Mouse (Mus musculus) kidney, postnatal 0 days (tissue): Measurements from ENCODE around the gene Prkcz. TPM values are rescaled to one million over a fixed set of nuclear protein-coding genes. Genes with fewer than 3 reads are reported as not detected.

Experiments used
- ATAC-seq: fragments of 200-750 bp; cut with Nextera tagmentation; replicated peaks from 2 replicates; pipeline ENCODE4 v1.8.0; 2017; ENCODE audit warnings: low read depth, moderate number of reproducible peaks, moderate TSS enrichment, moderate library complexity; ENCODE audit not compliant: low FRiP score
- DNase-seq: peaks from one replicate; pipeline ENCODE4 v3.0.0-alpha.2; 2016; ENCODE audit warnings: low spot score
- H3K27ac ChIP-seq: fragments of 300-500 bp; sonication (generic); 2 replicates; pipeline ENCODE4 v1.5.1; 2014; ENCODE audit warnings: mild to moderate bottlenecking
- H3K27me3 ChIP-seq: fragments of 300-500 bp; sonication (generic); 2 replicates; pipeline ENCODE4 v1.6.1; 2014; ENCODE audit warnings: low read length, mixed read lengths; ENCODE audit not compliant: insufficient read depth
- H3K36me3 ChIP-seq: fragments of 300-500 bp; sonication (generic); 2 replicates; pipeline ENCODE4 v1.6.1; 2014; ENCODE audit warnings: low read length, mixed read lengths; ENCODE audit not compliant: insufficient read depth
- H3K4me1 ChIP-seq: fragments of 300-500 bp; sonication (generic); replicated peaks from 2 replicates; pipeline ENCODE4 v1.6.1; 2014; ENCODE audit warnings: antibody characterized with exemption, low read length, mixed read lengths; ENCODE audit not compliant: insufficient read depth
- H3K4me2 ChIP-seq: fragments of 300-500 bp; sonication (generic); 2 replicates; pipeline ENCODE4 v1.6.1; 2014; ENCODE audit warnings: mild to moderate bottlenecking, low read length, moderate library complexity, mixed read lengths
- H3K4me3 ChIP-seq: fragments of 300-500 bp; sonication (generic); replicated peaks from 2 replicates; pipeline ENCODE4 v1.5.1; 2014; ENCODE audit warnings: low read depth, low read length
- H3K9ac ChIP-seq: fragments of 300-500 bp; sonication (generic); 2 replicates; pipeline ENCODE4 v1.6.1; 2014; ENCODE audit warnings: low read depth, low read length
- H3K9me3 ChIP-seq: fragments of 300-500 bp; sonication (generic); replicated peaks from 2 replicates; pipeline ENCODE4 v1.6.1; 2016; ENCODE audit warnings: low read length, inconsistent platforms, mixed read lengths
- CTCF ChIP-seq: IDR thresholded peaks from 2 replicates; pipeline ENCODE4 v1.5.1; 2016; ENCODE audit warnings: antibody characterized with exemption, low read depth, mild to moderate bottlenecking, moderate library complexity
- WGBS: fragments of 180-500 bp; shearing (Covaris S2); extraction: QIAGEN DNeasy Blood & Tissue Kit; methylation state at CpG from one replicate; pipeline ENCODE4 v1.1.7; 2014; 5-methylcytosine and 5-hydroxymethylcytosine counted together
- polyA plus RNA-seq: library from polyadenylated mRNA; unstranded; fragments of >200 nt; fragmentation: Nextera tagmentation; extraction: Ambion mirVana; gene quantifications from 2 replicates; pipeline ENCODE4 v1.2.1, GENCODE M21; 2015

Prkcz gene
- polyA plus RNA-seq, 1 experiment from 2014 or later = 20.2 TPM

DNA sequence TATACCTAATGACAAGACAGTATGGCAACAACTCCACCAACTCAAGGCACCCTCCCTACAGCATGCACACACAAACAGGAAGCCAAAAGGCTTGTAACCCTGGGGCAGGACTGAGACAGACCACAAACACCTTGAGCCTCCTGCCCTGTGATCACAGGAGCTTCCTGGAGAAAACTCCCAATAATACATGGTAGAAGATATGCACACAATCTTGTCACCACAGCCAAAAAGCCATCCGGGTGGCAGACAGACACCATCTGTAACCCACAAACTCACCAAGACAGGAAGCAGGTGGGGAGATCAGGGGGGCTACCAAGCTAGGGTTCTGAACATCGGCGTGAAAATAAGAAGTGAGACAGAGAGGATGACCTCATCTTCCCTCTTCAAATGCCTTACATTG lies 8.6 kb downstream of the Prkcz start:
- no peaks in the 10 kb centered on the region for H3K36me3 ChIP-seq
- H3K4me3 ChIP-seq = no peak overlapping the region
- H3K27ac ChIP-seq = no peak overlapping the region
- H3K9me3 ChIP-seq = no peaks in the 10 kb centered on the region
- WGBS = 86% methylated on average over 3 of the region's 3 CpGs
- no peak for ATAC-seq
- no peak for DNase-seq
- H3K4me1 ChIP-seq = no peaks in the 10 kb centered on the region
- no peak overlapping the region for H3K4me2 ChIP-seq
- H3K27me3 ChIP-seq = no peaks in the 10 kb centered on the region
- H3K9ac ChIP-seq = no peak overlapping the region
- TF ChIP-seq CTCF = no peak

DNA sequence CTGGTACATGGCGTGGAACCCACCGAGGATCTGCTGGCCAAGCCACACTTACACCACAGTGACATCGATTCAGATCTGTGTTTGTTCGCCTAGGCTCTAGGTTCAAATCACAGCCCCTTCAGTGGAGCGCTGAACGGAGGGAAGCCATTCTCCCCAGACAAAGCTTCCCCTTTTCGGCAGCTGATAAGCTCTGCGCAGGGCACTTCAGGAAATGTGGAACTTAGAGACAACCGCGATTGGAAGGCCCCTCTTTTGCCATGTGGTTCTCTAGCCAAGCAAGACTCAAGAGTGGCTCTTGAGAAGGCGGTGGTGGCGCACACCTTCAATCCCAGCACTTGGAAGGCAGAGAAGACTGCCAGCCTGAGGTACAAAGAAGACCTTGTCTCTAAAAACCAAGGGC lies 14.8 kb downstream of the Prkcz start:
- H3K4me2 ChIP-seq = no peak overlapping the region
- ATAC-seq (no peak), DNase-seq (no peak)
- no peak overlapping the region for H3K27ac ChIP-seq
- no peaks in the 10 kb centered on the region for H3K9me3 ChIP-seq
- H3K27me3 ChIP-seq = 0 out of 2 replicates have a peak, but pooled peaks cover 15% of the 10 kb centered on the region
- no peak overlapping the region for H3K4me3 ChIP-seq
- no peak overlapping the region for H3K9ac ChIP-seq
- TF ChIP-seq CTCF = no peak
- WGBS = 97% methylated on average over 12 of the region's 12 CpGs
- H3K36me3 ChIP-seq = no peaks in the 10 kb centered on the region
- H3K4me1 ChIP-seq = no peaks in the 10 kb centered on the region; the same call in 1 of the 2 replicates

DNA sequence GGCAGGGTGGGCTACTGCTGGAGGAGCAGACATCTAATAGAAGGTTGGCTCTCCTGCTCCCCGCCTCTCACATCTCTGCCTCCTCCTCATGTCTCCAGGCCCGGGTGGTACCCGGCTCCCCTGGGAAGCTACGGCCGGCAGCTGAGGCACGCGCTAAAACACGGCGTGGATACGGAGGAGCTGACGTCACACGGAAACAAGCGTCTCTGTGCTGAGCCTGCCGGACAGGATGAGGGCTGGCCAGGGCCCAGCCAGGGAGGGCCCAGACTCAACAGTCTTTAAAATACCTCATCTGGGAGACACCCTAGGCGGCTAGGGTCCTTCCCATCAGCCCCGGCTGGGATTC lies 15.6 kb downstream of the Prkcz start:
- Histone ChIP-seq H3K27ac (no peak overlapping the region), H3K9me3 (no peaks in the 10 kb centered on the region), H3K36me3 (no peaks in the 10 kb centered on the region), H3K9ac (0 out of 2 replicates have a peak overlapping the region, but pooled peaks have one; percentile 18), H3K27me3 (0 out of 2 replicates have a peak, but pooled peaks cover 15% of the 10 kb centered on the region), H3K4me1 (no peaks in the 10 kb centered on the region; the same call in 1 of the 2 replicates), H3K4me3 (peak overlapping the region; percentile 19), H3K4me2 (peak overlapping the region; percentile 48)
- no peak for TF ChIP-seq CTCF
- WGBS = 5% methylated on average over 16 of the region's 16 CpGs
- DNase-seq = peak; percentile 50
- no peak; the same call in 1 of the 2 replicates for ATAC-seq

DNA sequence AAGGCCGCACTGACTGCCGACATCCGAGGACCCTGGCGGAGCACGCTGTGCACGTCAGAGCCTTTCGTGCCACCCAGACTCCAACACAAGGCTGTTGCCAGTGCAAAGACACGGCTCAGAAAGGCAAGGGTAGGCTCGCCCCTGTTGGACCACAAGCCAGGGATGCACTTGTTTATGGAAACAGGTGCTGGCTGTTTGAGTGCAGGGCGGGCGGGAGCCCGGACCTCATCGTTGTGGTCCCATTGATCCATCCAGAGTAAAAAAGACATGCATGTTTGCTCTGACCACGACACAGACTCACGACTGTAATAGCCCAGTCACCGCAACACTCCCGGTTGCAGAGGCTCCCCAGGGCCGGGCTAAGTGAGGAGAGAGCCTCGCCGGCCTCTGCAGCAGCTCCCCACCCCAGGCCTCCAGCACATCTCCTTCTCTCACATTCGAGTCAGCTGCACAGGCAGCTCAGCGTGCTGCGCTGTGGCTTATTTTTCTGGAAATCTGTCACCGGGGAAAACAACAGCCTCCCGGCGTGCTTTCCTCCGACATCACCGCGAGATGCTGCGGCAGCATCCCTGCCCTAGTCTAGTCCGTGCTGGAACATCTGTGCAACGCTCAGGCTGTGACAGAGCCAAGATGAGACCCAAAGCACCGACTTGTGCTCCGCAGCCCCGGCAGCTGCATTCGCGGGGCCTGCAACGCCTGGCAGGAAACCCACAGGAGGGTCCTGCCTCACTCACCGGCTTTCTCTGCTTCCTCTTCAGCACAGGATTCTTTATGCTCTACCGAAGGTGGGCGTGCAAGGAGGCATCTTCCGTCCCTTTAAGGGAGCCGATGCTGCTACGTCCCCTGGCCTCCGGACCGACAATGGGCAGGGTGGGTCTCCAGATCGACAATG lies 16.2 kb downstream of the Prkcz start:
- ATAC-seq (no peak), DNase-seq (no peak)
- Histone ChIP-seq H3K9ac (peak overlapping the region; percentile 18; the same call in 1 of the 2 replicates), H3K4me2 (peak overlapping the region; percentile 48), H3K27ac (no peak overlapping the region), H3K36me3 (no peaks in the 10 kb centered on the region), H3K4me1 (no peaks in the 10 kb centered on the region; the same call in 1 of the 2 replicates), H3K27me3 (0 out of 2 replicates have a peak, but pooled peaks cover 15% of the 10 kb centered on the region), H3K9me3 (no peaks in the 10 kb centered on the region), H3K4me3 (peak overlapping the region; percentile 19)
- WGBS = 14% methylated on average over 47 of the region's 47 CpGs
- TF ChIP-seq CTCF = no peak

DNA sequence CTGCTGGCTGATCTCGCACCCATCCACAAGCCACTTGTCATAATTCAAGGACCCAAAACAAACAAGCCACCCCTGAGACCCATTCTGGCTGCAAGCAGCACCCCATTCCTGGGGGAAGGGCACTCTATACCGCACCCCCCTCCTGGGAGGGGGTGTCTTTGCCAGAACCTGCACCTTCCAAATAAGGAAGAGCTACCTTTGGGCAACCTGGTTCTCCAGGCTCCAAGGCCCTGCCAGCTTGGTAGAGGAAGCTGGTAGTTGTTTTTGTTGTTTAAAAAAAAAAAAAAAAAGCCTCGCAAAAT lies 16.9 kb downstream of the Prkcz start:
- H3K27ac ChIP-seq = no peak overlapping the region
- H3K9ac ChIP-seq = no peak overlapping the region
- H3K27me3 ChIP-seq = 0 out of 2 replicates have a peak, but pooled peaks cover 15% of the 10 kb centered on the region
- H3K4me2 ChIP-seq = no peak overlapping the region
- 51% methylated on average over 3 of the region's 3 CpGs for WGBS
- H3K9me3 ChIP-seq = no peaks in the 10 kb centered on the region
- TF ChIP-seq CTCF = no peak
- H3K4me1 ChIP-seq = no peaks in the 10 kb centered on the region; the same call in 1 of the 2 replicates
- DNase-seq (no peak), ATAC-seq (no peak)
- no peak overlapping the region for H3K4me3 ChIP-seq
- H3K36me3 ChIP-seq = no peaks in the 10 kb centered on the region

DNA sequence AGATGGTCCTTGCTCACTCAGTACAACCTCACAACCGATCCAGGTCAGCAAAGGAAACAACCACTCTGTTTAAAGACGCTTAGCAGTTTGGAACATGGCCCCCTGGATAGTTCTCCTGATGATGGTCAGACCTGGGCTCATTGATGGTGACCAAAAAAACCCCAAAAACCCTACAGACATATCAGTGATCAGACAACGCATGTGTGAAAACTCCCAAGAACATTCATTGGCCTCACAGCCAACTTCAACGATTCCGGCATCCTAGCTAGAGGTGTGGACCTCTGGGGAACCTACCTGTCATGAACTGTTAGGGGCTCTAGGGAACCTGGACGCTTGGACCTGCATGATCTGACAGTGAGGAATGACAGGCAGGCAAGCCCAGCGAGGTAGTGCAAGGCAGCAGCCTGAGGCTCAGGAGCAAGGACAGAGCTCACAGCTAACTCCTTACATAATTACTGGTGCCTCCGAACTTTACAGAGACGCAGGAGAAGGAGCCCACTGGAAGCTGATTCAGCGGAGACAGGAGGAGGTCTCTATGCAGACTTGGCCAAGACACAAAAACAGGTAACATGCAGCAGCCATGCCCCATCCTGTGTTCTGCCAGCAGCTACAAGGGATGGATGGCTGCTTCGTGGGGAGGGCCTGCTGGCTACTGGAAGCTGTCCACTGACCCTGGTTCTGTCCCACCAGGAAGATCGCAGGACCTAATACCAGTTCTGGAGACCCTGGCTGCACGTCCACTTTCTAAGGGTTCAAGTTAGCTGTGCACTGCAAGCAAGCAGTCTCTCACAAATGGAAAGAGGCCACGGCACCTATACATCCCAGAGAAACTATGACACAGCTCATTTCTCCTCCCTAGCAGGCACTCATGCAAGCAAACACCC lies 17.5 kb downstream of the Prkcz start:
- 75% methylated on average over 14 of the region's 14 CpGs for WGBS
- Histone ChIP-seq H3K4me1 (no peaks in the 10 kb centered on the region; the same call in 1 of the 2 replicates), H3K27ac (no peak overlapping the region), H3K27me3 (0 out of 2 replicates have a peak, but pooled peaks cover 15% of the 10 kb centered on the region), H3K4me3 (no peak overlapping the region), H3K9ac (no peak overlapping the region), H3K9me3 (no peaks in the 10 kb centered on the region), H3K4me2 (no peak overlapping the region), H3K36me3 (no peaks in the 10 kb centered on the region)
- ATAC-seq (no peak), DNase-seq (no peak)
- TF ChIP-seq CTCF = no peak
